Mouse (Mus musculus) bone marrow, adult 2 months (tissue): ENCODE results near the gene Ptcd2. TPM values are rescaled to one million over a fixed set of nuclear protein-coding genes. Genes with fewer than 3 reads are reported as not detected.

ENCODE experiments used
- H3K27ac ChIP-seq: fragments of 200-500 bp; 2 replicates; pipeline ENCODE4 v1.5.1; 2012; ENCODE audit warnings: low read depth, mild to moderate bottlenecking, control low read depth, inconsistent platforms, low read length; ENCODE audit not compliant: control insufficient read depth, poor library complexity, insufficient read depth
- H3K4me1 ChIP-seq: fragments of 200-500 bp; 2 replicates; pipeline ENCODE4 v1.6.1; 2011; ENCODE audit warnings: low read length; ENCODE audit not compliant: control insufficient read depth, insufficient read depth
- H3K4me3 ChIP-seq: fragments of 200-500 bp; replicated peaks from 2 replicates; pipeline ENCODE3; 2011; ENCODE audit warnings: mild to moderate bottlenecking, low read depth, low read length, control low read depth; ENCODE audit not compliant: control insufficient read depth
- CTCF ChIP-seq: fragments of 200-500 bp; IDR thresholded peaks from 2 replicates; pipeline ENCODE4 v1.5.1; 2011; ENCODE audit warnings: low read length, control low read depth; ENCODE audit not compliant: control insufficient read depth, insufficient read depth
- POLR2A ChIP-seq: fragments of 200-500 bp; IDR thresholded peaks from 2 replicates; pipeline ENCODE4 v1.6.1; 2011; ENCODE audit warnings: low read depth, mild to moderate bottlenecking, control low read depth, low read length, borderline replicate concordance; ENCODE audit not compliant: control insufficient read depth
- WGBS: fragments of 180-500 bp; shearing (Covaris S2); methylation state at CpG from one replicate; pipeline ENCODE4 v1.1.7; 2018; 5-methylcytosine and 5-hydroxymethylcytosine counted together
- polyA plus RNA-seq: library from polyadenylated mRNA; stranded (reverse); fragments of >200 nt; gene quantifications from 2 replicates; pipeline ENCODE4 v1.2.4, GENCODE M21; 2011; ENCODE audit warnings: low replicate concordance; ENCODE audit not compliant: missing spikeins, insufficient read depth, insufficient read length

Gene Ptcd2
- polyA plus RNA-seq, 1 experiment = 20.1 TPM

DNA sequence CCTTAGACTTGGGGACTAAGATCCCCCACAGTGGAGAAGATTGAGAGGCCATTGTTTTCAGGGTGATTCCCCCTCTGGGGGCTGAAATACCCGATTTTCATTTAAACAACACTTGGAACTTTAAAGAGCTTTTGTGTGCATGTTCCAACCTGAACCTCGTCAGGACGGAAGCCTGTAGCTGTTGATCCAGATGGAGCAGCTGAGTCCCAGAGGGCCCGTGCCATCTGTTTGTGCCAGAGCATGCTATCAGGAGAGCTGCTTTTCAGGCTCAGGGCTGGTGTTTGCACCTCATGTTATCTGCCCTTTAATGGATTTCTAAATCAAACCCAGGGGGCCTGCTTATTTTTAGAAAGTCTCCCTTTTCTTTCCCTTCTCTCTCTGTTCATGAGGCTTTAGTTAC is 19.4 kb upstream of the Ptcd2 start:
- Histone ChIP-seq H3K4me1 (peaks cover 2% of the 10 kb centered on the region), H3K27ac (no peak overlapping the region), H3K4me3 (no peak overlapping the region)
- WGBS = 83% methylated on average over 4 of the region's 4 CpGs
- no peak for TF ChIP-seq CTCF
- no peak for TF ChIP-seq POLR2A

GRCm38 (mm10) chr13:99358921-99359320 is 14.4 kb upstream of the Ptcd2 start:
- Histone ChIP-seq H3K4me3 (no peak overlapping the region), H3K27ac (no peak overlapping the region), H3K4me1 (peaks cover 2% of the 10 kb centered on the region)
- 93% methylated on average over 14 of the region's 14 CpGs for WGBS
- TF ChIP-seq CTCF = no peak
- no peak for TF ChIP-seq POLR2A

- Histone ChIP-seq H3K4me3 (no peak overlapping the region), H3K27ac (no peak overlapping the region), H3K4me1 (peaks cover 2% of the 10 kb centered on the region)
- TF ChIP-seq CTCF = no peak
- TF ChIP-seq POLR2A = no peak
- 73% methylated on average over 9 of the region's 9 CpGs for WGBS
Measured at GRCm38 (mm10) chr13:99356428-99357265, 12.1 kb upstream of the Ptcd2 start.

GRCm38 (mm10) chr13:99355861-99356260 is 11.4 kb upstream of the Ptcd2 start:
- Histone ChIP-seq H3K4me3 (no peak overlapping the region), H3K27ac (no peak overlapping the region), H3K4me1 (peaks cover 2% of the 10 kb centered on the region)
- WGBS = 89% methylated on average over 7 of the region's 7 CpGs
- TF ChIP-seq CTCF (no peak), POLR2A (no peak)

DNA sequence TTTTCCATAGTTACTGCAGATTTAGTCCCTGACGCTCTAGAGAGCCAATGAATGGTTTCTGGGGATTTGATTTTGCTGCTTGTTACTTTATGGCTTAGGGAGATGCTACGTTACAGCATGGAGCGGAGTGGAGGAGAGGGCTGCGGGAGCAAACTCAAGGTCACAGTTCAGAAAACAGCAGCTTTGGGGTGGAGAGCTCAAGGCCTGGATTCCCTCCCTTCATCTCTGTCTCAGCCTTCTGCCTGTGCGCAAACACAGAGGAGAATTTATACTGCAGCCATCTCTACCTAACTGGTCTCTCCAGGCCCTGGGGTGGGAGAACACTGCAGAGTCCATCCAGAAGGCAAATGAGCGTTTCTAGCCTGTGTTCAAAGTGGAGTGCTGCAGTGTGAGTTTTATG is 10.6 kb upstream of the Ptcd2 start:
- no peaks in the 10 kb centered on the region for H3K4me1 ChIP-seq
- H3K4me3 ChIP-seq = no peak overlapping the region
- WGBS = 93% methylated on average over 6 of the region's 6 CpGs
- TF ChIP-seq POLR2A = no peak
- TF ChIP-seq CTCF = no peak
- H3K27ac ChIP-seq = no peak overlapping the region

GRCm38 (mm10) chr13:99353490-99353851 is 9.0 kb upstream of the Ptcd2 start:
- no peak overlapping the region for H3K27ac ChIP-seq
- H3K4me3 ChIP-seq = peak overlapping the region; percentile 43
- 12% methylated on average over 7 of the region's 7 CpGs for WGBS
- no peaks in the 10 kb centered on the region for H3K4me1 ChIP-seq
- no peak for TF ChIP-seq POLR2A
- TF ChIP-seq CTCF = no peak

- peak; percentile 100 for TF ChIP-seq CTCF
- no peak; the same call in 1 of the 2 replicates for TF ChIP-seq POLR2A
- Histone ChIP-seq H3K4me1 (no peaks in the 10 kb centered on the region), H3K27ac (no peak overlapping the region), H3K4me3 (peak overlapping the region; percentile 43)
- 11% methylated on average over 28 of the region's 28 CpGs for WGBS
Measured at GRCm38 (mm10) chr13:99352758-99353489, 8.4 kb upstream of the Ptcd2 start.

GRCm38 (mm10) chr13:99351596-99351995 is 7.1 kb upstream of the Ptcd2 start:
- 85% methylated on average over 3 of the region's 3 CpGs for WGBS
- Histone ChIP-seq H3K4me3 (no peak overlapping the region), H3K27ac (no peak overlapping the region), H3K4me1 (no peaks in the 10 kb centered on the region)
- TF ChIP-seq POLR2A (no peak), CTCF (no peak)
